Mouse (Mus musculus) left cerebral cortex, adult 9 months (tissue): ENCODE measurements around the gene Fbxo17.
"Not testable (repeated sequence)": the region's sequence is repeated elsewhere in the genome, so short reads cannot be mapped to it uniquely, and the experiment has no call there.

Experiments
- DNase-seq, 2 experiments: peaks; one replicate each; pipeline ENCODE4 v3.0.0; 2022; ENCODE audit warnings: low spot score in 2 of 2

The Fbxo17 gene

DNA sequence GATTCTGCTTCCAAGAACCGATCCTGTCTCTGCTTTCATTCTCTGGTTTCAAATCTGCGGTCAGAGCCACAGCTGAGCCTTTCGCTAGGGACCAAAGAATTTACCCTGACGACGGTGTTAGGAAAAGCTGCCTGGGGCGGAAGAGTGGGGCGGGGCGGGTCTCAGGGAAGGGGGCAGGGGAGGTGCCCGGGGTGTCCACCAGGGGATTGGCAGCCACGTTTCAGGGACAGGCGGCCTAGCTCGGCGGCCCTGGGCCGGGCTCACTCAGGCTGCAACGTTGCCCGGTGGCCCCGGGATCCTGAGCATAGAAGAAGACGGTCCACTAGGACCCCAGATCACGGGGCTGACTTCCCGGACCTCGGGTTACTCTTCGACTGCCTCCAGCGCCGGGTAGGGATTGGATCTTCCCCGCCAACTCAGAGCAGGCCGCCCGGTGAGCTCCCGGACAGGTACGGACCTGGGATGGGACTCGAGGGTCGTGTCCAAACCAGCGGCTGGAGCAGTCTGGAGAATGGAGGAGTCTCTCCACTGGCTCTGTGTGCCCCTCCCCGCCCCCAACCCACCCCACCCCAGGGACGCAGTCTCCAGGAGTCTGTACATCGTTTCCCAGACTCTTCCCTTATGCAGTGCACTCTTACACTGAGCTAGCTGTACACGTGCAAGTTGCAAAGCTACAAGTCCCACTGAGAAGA lies at the start of gene Fbxo17:
Gene Fbxo17, plus strand, starts transcription at position 215 of the 692 bp plus-strand sequence.
- DNase-seq, result no peak

GRCm38 (mm10) chr7:28671172-28671571 lies 45.4 kb upstream of the Fbxo17 start:
- no peak for DNase-seq

GRCm38 (mm10) chr7:28672276-28672675 lies 44.3 kb upstream of the Fbxo17 start:
- no peak for DNase-seq

GRCm38 (mm10) chr7:28672786-28673185 lies 43.8 kb upstream of the Fbxo17 start:
- DNase-seq, result not testable (repeated sequence)

- DNase-seq, result no peak
These were observed 41.6 kb upstream of the Fbxo17 start for GRCm38 (mm10) chr7:28674994-28675393.

GRCm38 (mm10) chr7:28675746-28676145 lies 40.9 kb upstream of the Fbxo17 start:
- no peak for DNase-seq

DNA sequence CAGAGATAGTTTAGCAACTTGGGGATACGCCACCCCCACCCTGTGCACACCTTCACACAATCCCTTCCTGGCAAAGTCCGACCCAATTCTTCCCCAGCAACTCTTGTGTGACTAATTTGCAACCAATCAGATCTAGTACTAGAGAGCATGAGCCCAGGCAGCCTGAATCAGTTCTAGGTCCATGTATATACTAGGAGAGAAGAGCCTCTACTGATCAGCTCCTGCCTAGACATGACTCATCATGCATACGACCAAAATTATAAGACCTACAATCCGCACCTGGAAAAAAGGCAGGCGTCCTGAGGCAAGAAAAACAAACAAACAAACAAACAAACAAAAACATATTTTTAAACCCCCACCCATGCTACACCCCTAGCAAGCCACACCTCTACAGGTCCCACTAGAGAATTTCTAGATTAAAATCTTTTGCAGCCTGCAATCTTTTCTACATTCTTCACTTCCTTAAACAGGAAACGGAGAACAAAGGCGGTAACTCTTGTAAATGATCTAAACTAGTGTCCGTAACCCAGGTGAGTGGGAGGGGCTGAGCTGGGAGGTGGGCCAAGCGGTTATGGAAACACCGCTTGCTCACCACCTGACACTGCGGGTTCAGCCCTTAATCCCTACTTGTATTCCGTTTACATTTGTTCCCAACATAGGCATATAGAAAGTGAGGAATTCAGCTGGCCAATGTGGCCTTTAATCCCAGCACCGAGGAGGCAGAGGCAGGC lies 39.6 kb upstream of the Fbxo17 start:
- DNase-seq, result no peak

DNA sequence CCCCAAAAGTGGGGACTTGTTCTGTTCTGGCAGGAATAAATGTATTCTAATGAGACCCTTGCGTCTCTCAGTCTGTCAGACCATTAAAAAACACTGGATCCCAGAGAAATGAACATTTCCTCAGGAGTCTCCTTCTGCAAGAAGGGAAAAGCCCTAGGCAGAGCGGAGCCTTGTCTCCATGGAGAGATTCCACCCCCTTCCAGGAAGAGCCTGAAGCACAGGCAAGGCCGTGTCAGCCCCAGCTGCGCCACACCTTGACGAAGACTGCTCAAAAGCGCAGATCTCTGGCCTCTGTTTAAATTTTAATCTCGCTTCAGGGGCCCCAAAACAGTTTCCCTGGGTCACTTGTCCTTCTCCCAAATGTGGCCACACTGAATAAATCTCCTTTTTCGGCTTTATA lies 39.0 kb upstream of the Fbxo17 start:
- DNase-seq, result no peak

DNA sequence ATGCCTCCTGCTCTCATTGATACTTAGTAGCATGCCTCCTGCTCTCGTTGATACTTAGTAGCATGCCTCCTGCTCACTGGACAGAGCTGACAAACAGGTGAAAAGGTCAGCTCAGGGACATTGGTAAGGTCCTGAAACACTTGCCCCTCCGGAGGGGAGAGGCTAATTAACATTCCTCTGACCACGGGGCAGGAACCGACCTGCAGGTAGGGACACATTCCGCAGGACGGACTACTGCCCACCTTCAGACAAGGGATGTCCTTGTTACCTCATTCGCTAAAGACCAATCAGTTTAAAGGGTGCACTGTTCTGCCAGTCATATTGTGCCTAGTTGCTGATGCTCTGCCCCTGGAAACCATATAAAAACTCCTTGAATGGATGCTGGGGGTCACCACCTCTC lies 25.5 kb upstream of the Fbxo17 start:
- DNase-seq, result no peak

DNA sequence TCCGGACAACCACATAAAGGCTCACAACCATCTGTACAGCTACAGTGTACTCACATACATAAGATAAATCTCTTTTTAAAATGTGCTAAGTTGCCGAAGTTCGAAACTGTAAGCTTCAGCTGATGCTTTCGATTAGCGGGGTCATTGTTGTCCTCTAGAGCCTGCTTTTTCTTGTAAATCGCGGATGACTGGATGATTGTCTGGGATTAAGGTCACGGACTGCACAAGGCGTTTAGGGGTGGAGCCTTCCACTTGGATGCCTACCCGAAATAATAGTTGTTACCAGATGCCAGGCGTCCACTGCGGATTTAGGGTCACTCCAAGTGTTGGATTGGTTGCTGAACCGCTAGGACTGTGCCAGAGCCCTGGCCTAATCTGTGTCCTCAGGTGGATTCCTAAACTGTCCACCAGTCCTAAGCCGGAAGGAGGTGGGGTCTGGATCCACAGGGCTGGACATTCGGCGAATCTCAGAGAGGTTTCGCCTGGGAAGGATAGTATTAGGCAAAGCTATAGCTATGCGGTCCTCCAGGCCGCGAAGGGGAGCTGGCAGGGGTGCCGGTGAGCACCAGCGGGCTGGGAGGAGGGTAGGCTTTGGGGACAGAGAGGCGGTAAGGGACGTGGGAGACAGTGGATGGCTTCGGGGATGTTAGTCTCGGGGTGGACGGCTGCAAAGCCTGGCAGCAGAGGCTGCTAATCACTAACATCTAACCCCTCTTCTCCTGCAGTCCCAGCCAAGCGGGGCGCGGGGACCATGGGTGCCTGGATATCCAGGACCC lies 23.9 kb upstream of the Fbxo17 start, which contains the start of gene Fbxo27:
Gene Fbxo27, plus strand, starts transcription at position 305 of the 776 bp plus-strand sequence.
- peak in 1 of 2 experiments; percentile 49 for DNase-seq

DNA sequence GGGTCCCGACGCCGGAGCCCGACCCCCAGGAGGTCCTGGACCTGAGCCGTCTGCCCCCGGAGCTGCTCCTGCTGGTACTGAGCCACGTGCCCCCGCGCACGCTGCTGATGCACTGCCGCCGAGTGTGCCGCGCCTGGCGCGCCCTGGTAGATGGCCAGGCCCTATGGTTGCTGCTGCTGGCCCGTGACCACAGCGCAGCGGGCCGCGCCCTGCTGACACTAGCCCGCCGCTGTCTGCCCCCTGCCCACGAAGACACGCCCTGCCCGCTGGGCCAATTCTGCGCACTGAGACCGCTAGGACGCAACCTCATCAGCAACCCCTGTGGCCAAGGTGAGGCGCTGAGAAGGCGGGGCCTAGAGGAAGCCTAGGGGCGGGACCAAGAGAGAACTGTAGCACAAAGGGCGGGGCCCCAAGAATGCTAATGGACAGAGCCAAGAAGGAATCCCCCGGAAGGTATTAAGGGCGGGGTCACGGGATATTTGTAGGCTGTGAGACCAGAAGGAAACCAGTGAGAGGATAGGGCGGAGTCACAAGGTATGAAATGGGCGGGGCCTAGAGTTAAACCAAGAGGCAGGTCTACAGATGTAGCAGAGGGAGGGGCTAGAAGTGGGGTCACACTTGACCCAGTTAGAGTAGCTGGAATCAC lies 23.2 kb upstream of the Fbxo17 start:
- DNase-seq, result peak; percentile 83 to 90

- DNase-seq, result no peak
These were observed 22.2 kb upstream of the Fbxo17 start for GRCm38 (mm10) chr7:28694423-28694822.

DNA sequence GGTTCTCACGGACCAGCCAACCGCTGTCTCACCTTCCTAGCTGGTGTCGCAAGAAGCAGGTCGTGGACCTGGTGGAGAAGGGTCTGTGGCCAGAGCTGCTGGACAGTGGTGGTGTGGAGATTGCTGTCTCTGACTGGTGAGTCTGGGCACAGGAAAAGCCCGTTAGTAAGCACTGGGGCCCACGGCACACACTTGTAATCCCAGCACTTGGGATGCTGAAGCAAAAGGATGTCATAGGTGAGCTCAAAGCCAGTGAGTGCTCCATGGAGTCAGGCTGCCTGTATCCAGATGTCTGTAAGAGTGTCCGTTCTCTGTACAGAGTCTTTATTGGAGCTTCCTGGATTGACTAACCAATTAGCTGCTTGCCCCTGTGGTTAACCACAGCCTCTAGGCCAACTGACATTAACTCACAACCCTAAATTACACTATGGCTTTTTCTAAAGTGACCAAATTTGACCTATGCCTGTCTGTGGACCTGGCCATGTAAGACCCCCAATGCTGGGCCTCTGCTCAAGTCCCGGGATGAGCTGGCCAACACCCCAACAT lies 21.6 kb upstream of the Fbxo17 start:
- DNase-seq, result no peak

GRCm38 (mm10) chr7:28697277-28697676 lies 19.3 kb upstream of the Fbxo17 start:
- no peak for DNase-seq

GRCm38 (mm10) chr7:28700269-28700668 lies 16.3 kb upstream of the Fbxo17 start:
- no peak for DNase-seq

DNA sequence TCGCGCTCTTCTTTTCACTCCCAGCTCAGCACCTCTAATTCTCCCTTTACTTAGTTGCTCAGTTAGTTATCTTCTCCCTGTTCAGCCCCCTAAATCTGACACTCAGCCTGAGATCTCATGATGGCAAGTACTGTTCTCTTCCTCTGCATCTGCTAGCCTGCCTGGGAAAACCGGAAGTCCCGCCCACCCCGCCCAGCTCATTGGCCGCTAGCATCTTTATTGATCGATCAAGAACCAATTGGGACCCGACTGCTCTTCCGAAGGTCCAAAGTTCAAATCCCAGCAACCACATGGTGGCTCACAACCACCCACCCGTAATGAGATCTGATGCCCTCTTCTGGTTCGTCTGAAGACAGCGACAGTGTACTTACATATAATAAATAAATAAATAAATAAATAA lies 15.3 kb upstream of the Fbxo17 start:
- not testable (repeated sequence) for DNase-seq

DNA sequence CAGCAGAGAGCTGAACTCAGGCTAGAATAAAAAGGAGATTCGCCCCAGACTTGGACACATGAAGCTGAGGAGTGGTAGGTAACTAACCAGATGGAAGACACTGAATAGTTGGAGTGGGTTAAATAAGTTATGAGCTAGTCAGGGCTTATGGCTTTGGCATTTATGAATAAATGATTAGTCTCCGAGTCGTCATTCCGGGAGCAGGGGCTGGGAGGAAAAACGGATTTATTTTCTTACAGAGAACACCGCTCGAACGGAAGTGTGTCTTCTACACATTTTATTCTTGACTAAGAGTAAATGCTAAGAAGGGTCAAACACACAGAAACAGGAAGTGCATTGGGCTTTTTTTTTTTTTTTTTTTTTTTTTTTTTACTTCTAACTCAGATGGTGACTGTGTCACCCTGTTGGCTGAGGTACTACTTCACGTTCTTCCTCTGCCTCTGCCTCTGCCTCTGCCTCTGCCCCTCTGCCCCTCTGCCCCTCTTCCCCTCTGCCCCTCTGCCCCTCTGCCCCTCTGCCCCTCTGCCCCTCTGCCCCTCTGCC lies 13.9 kb upstream of the Fbxo17 start:
- DNase-seq, result no peak

GRCm38 (mm10) chr7:28709454-28709853 lies 7.2 kb upstream of the Fbxo17 start:
- no peak for DNase-seq

DNA sequence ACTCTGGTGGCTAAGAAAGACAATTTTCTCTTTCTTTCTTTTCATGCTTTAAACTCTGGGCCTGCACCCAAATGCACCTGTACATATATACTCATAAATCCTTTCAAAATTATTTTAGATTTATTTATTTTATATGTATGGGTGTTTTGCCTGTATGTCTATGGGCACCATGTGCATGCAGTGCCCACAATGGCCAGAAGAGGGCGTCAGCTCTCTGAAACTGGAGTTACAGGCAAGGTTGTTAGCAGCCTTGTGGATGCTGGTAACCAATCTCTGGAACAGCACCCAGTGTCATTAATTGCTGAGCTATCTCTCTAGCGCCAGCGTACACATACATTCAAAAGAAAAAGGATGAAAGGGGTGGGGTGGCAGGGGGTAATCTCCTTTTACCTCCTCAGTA lies 5.6 kb upstream of the Fbxo17 start:
- DNase-seq, result no peak

DNA sequence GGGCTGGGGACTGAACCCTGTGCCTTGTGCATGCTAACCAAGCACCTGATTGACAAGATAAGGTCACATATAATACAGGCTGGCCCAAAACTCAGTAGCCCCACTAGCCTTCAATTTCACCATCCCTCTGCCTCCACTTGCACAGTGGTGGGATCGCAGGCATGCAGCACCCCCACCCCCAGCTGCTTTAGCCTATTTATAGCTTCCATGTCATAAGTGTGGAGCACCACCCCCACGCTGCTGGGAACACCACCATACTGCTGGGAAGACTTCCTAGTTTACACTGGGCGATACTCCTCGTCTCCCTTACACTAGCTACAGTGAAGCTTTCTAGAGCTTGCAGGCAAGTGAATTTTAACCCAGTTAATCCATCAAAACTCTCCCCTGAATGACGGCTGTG lies 1.9 kb upstream of the Fbxo17 start:
- peak in 1 of 2 experiments; percentile 41 for DNase-seq

DNA sequence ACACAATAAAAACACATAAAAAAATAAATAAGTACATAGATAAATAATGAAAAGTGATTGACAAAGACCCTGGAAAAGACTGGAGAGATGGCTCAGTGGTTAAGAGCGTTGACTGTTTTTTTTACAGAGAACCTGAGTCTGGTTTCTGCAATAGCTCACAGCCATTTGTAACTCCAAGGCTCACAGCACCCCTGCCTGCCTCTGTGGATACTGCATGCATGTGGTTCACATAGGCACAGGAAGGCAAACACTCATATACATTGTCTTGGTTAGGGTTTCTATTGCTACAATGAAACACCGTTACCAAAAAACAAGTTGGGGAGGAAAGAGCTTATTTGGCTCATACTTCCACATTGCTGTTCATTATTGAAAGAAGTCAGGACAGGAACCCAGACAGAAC lies 1.0 kb upstream of the Fbxo17 start:
- DNase-seq, result no peak
